Mouse (Mus musculus) kidney, adult 11 months (tissue): ENCODE results near the gene Tubb5.
A peak's percentile ranks its signal among the peaks of the same experiment; 100 is the strongest.

Experiments used
- DNase-seq: peaks from one replicate; pipeline ENCODE4 v3.0.0; 2022

Tubb5 gene

DNA sequence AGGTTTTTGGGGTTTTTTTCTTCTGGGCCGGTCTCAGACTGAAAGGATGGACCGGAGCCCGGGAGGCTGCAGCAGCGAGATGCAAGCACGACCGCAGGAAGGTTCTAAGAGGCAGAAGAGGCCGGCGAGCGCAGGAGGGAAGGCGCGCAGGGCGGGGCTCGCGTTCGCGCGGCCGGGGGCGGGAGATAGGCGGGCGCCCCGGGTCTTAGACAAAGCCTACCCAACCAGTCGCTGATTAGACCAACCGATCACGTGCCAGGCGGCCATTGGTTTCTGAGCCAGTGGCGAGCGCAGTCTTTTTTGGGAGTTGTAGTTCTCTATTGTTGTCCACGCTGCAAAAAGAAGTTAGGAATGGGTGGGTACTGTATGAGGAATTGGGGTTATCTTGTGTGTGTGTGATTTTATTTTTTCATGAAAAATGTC lies at the start of gene Tubb5:
Tubb5 (minus strand) TSS at position 185 of the 423 bp plus-strand sequence.
- DNase-seq: peak; percentile 97

DNA sequence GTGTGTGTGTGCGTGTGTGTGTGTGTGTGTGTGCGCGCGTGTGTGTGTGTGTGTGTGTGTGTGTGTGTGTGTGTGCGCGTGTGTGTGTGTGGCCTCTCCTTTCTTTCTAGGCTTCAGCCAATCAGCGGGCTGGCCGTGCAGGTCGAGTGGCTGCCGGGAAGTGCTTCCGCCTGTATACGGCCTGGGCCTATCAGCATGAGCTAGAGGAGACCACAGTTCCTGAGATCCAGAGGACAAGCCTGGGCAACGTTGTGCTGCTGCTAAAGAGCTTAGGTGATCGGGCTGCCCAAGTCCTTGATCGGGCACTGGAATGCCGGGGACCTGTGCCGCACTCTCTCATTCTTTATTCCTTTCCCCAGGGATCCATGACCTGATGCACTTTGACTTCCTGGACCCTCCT lies 49.6 kb upstream of the Tubb5 start:
- no peak for DNase-seq

DNA sequence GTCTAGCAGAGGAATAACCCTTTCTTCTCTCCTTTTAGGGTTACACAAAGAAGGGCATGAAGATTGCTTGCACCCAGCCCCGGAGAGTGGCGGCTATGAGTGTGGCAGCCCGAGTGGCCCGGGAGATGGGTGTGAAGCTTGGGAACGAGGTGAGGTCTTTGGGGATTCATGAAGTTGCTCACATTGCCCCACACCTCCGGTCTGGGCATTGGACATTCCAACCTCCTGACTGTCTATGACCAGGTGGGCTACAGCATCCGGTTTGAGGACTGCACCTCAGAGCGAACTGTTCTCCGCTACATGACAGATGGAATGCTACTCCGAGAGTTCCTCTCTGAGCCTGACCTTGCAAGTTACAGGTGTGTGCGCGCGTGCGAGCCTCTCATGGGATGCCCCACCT lies 45.7 kb upstream of the Tubb5 start:
- DNase-seq: no peak

DNA sequence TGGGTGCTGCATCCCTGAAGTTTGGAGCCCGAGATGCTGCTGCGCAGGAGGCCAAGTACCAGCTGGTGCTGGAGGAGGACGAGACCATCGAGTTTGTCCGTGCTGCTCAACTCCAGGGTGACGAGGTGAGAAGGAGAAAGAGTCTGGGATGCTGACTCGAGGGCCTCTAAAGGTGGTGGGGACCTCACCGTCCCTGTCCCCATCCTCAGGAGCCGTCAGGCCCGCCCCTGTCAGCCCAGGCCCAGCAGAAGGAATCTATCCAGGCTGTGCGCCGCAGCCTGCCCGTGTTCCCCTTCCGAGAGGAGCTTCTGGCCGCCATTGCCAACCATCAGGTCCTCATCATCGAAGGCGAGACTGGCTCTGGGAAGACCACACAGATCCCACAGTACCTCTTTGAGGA lies 44.8 kb upstream of the Tubb5 start:
- no peak for DNase-seq

DNA sequence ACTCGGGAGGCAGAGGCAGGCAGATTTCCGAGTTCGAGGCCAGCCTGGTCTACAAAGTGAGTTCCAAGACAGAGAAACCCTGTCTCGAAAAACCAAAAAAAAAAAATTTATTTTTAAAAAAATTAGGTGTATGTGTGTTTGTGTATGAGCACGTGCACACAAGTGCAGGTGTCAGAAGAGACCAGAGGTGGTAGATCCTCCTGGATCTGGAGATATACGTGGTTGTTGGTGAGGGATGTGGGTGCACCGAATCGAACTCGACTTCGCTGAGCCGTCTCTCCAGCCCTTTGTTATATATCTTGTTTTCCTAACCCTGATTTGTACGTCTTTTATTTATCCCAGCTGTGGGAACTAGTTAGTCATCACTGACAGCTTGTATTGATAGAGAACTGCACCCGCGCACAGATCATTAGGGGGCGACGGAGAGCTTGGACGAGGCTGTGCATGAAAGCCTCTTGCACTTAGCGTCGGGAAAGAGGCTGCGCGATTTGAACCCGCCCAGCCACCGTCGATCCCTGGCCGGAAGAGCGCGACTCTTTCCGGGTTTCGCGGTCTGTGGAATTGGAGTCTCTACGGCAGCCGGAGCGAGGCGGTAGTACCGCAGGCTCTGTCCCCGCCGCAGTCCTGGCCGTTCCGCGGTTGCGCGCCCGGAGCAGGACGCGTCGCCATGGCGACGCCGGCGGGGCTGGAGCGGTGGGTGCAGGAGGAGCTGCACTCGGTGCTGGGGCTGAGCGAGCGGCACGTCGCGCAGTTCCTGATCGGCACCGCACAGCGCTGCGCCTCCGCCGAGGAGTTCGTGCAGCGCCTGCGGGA lies 41.3 kb upstream of the Tubb5 start, which contains the start of gene Dhx16:
Dhx16 (plus strand) TSS at position 575 of the 813 bp plus-strand sequence.
- DNase-seq: peak; percentile 93

DNA sequence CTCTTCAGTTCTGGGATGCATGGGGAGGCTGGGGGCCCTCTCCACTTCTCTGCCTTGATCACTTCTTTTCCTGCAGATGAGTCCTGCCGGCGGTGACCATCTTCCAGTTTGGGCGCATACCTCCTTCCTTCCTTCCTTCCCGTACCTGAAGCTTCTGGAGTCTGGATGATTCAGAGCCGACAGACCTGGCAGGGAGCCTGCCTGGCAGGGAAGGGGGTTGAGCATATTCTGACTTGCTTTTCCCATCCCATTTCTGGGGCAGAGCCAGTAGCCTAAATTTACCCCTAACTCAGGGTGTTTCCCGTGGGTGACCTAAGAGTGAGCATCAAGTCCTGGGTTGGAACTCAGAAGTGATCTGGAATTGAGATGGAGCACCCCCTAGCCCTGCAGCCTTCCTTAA lies 36.6 kb upstream of the Tubb5 start:
- DNase-seq: peak; percentile 51

DNA sequence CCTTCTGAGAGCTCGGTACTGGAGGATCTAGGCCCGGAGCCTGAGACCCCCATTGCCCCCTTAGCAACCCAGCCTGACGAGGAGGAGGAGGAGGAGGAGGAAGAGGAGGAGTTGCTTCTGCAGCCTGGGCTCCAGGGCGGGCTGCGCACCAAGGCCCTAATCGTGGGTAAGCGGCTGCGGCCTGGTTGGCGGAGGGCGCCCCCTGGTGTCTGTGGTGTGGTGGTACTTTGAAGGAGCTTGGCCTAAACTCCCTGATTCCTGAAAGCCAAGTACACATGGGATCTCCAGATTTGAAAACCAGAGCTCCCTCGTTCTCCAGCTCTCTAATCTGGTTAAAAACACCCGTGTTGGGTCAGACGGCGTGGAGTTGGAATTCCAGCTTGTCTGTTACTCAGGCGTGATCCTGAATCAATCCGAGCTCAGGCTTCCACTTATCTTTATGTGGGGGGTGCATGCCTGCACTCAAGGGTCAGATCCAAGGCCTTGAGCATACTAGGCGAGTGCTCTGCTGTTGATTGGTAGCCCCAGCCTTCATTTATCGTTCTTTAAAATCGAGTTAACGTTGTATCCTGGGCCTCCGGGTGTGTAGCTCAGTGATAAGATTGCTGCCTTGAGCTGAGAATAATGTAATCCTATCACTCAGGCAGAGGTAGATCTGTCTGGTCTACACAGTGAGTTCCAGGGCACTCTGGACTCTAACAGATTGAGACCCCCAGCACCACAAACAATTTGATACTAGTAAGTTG lies 35.8 kb upstream of the Tubb5 start:
- DNase-seq: peak; percentile 76

DNA sequence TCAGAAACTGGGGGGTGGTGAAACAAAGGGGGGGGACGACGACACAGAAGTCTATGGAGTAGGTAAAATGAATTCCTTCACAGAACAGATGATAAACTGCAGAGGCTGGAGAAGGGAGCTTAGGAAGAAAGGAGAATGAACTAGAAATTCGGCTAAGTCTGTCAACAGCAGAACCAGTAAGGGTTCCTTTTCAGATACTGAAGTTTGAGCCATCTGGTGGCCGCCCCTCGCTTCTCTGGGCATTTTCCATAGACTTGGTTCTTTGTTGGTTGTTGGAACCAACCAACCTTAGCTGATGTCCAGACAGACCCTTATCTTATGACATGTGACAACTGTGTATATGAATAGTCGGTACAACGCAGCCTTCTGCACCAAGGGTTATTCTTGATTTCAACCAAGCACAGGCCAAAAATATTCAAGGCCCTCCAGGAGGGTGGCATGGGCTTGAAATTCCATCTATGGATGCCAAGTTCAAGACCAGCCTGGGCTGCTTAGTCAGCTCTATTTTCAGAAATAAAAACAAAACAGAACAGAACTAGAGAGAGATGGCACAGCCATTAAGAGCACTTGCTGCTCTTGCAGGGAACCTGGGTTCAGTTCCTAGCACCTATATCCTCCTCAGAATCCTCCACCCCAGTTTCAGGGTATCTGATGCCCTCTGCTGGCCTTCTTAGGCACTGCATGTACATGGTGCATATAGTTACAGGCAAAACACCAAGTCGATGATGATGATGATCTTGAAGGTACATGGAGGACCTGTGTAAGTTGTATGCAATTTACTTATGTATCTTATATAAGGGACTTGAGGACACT lies 33.0 kb upstream of the Tubb5 start:
- no peak for DNase-seq

DNA sequence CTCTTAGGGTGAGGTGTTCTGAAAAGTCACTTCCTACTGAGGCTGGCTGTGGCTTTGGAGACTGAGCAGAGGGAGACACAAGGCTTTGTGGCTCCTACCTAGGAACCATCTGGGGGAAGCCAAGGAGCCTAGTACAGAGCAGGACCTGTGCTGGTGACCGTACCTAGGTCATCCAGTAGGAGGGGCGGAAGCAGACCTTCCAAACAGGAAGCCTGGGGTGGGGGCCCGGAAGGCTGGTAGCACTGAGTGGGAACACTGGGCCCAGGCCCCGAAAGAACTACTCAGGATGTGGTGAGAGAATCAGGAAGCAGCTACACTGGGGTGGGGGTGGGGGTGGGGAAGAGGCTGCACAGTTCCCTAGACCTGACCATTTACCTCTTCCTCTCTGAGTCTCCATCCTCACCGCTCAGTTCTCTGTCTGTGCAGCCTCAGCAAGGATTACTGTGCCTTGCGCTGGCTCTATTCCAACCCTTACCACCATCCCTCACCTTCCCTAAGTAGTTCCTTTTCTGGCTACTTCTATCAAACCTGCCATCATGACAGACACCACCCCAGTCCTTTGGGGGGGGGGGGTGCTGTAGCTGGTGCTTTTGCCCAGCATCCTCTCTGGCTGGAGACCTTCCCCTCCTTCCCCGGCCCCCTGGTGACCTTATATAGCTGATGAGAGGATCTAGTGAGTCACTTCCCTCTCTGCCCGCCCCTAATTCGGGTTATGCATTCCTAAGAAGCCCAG lies 32.2 kb upstream of the Tubb5 start:
- peak; percentile 69 for DNase-seq

DNA sequence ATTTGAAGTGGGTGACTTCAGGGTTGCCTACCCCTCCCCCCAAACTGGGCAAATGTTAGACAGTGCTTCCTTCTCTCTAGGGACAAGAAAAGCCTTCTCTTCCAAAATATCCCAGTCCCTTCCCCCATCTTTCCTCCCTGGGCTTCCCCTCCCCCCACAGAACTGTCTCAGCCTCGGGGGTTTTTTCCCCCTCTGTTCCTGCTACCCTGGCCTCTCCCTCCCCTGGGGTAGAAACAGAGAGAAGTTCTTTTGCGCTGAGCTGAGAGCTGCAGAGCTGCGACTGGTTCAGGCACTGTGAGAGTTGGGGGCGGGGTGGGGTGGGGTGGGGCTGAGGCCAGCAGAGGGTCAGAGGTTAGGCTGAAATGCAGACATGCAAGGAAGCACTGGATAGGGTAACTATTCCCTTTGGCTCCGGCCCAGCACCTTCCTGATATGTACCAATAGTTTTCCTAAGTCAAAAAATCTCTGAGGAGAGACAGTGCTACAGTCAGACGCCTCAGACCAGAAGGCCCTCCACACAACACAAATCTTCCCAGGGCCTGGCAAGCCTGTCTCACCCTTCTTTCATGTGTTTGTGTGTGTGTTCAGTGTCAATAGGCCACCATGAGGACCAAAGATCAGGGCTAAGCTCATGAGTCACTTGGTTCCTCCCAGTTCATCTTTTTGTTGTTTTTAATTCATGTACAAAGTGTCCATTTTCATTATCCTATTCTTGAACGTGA lies 31.4 kb upstream of the Tubb5 start:
- DNase-seq: no peak

DNA sequence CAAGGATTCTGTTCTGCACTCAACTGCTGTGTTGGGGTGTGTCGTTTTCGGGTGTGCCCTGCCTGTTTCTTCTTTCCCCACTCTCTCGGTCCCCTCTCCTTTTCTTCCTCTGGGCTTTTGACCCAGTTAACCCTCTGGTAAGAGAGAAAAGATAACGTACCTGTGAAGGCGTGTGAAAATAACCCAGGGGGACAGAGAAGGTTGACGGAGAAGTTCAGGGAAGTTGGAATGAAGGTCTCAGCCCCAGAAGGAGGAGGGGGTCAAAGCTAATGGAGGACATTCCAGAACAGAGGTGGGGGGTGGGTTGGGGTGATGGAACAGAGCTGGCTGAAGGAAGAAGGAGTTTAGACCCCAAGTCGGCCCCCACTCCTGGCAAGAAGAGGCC lies 30.8 kb upstream of the Tubb5 start:
- DNase-seq: no peak

DNA sequence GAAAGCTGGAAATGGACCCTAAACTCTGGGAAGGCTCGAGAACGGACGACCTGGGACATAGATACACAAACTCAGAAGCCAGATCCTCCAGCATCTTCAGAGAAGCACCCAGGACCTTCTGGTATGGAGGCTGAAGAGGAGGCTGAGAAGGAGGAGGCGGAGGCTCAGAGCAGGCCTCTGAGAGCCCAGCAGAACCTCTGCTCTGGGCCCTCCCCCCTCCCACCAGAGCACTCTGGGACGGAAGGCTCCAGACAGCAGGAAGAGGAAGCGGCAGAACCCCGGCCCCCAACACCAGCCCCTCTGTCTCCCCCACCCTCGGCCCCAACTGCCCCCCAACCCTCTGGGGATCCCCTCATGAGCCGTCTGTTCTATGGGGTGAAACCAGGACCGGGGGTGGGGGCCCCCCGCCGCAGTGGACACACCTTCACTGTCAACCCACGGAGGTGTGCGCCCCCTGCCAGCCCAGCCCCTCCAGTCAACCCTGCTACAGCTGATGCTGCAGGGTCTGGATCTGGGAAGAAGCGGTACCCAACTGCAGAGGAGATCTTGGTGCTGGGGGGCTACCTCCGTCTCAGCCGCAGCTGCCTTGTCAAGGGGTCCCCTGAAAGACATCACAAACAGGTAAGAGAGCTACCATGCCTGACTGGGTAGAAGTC lies 30.2 kb upstream of the Tubb5 start:
- DNase-seq: no peak

DNA sequence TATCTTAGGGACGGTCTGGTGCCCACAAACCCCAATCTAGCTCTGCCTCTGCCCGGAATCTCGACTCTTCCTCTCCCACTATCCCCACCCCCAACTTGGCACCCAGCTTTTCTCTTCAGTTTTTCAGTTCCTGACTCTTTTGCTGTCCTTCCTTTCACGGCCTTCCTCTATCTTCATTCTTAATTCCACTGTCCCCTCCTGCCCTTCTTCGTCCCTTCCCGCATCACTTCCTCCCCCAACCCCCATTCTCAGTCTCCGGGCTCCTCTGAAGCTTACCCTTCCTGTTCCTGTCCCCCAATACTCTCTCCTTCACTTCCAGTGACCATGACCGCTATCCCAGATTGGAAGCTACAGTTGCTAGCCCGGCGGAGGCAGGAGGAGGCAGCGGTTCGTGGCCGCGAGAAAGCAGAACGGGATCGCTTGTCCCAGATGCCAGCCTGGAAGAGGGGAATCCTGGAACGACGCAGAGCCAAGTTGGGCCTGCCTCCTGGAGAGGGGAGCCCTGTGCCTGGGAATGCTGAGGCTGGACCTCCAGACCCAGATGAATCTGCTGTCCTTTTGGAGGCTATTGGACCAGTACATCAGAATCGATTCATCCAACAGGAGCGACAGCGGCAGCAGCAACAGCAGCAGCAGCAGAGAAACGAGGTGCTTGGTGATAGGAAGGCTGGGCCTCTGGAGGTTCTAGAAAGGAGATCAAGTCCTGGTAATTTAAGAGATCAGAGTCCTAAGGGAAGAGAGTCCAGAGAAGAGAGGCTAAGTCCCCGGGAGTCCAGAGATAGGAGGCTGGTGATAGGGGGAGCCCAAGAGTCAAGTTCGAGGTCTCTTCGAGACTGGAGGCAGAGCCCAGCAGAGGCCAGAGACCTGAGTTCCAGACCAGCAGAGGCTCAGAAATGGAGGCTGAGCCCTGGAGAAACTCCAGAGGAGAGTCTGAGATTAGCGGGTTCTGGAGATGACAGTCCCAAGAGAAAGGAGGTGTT lies 29.1 kb upstream of the Tubb5 start:
- no peak for DNase-seq

DNA sequence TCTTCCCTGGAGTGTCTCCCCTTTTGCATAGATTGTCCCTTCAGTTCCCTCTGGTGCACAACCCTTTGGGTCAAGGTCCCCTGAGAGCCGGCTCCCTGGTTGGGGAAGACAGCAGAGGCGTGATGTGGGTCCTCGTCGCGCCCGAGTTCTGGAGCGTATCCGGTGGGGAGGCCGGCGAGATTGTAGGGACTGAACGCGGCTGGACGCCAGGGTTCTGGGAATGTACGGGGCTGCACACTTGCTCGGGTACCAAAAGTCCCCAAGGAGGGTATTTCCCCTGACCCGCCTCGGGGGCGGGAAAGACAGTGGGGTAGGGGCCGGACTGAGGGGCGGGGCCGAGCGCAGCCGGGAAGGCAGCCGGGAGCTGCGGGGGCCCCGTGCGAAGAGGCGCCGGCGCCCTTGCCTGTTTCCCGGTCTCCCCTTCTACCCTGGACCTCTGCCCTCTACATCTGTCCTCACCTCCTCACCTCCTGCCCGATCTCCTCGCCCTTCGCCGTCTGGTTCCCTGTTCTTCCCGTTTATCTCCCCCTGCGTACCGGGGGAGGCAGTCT lies 28.2 kb upstream of the Tubb5 start:
- DNase-seq: no peak

DNA sequence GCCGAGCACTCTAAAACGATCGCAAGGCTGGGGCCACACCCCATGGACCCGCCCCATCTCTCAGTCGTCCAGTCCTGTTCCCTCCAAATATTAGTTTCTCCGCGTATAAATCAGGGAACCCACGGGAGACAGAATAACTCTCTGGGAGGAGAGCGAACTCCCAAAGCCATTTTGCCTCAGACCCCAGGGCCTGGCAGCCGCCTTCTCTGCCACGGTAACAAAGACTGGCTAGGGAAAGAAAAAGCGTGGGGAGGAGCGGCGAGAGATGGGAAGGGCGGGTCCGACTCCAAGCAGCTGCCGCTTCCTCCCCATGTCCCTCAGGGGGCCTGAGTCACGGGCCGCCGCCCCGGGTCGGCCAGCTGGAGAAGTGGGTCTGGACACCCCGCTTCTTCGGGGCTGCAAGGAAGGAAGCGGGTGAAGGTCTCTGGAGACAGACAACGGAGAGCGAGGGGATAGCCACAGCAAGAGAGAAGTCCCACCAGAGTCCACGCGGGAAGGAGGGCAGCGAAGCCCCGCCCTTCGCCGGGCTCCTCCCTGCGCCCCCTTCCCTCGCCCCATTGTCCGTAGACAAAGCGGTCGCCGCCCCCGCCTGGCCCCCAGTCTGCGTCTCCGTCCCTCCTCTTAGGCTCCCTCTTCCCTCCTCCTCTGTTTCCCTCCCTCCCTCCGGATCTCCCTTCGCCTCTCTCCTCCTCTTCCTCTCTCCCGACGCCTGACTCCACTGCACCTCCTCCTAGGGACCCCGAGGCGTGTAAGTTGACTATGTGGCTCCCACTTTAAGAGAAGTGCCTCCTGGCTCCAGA lies 27.6 kb upstream of the Tubb5 start, which contains the start of gene Ppp1r18:
Ppp1r18 (plus strand) TSS at position 113 of the 800 bp plus-strand sequence.
- peak; percentile 49 for DNase-seq

DNA sequence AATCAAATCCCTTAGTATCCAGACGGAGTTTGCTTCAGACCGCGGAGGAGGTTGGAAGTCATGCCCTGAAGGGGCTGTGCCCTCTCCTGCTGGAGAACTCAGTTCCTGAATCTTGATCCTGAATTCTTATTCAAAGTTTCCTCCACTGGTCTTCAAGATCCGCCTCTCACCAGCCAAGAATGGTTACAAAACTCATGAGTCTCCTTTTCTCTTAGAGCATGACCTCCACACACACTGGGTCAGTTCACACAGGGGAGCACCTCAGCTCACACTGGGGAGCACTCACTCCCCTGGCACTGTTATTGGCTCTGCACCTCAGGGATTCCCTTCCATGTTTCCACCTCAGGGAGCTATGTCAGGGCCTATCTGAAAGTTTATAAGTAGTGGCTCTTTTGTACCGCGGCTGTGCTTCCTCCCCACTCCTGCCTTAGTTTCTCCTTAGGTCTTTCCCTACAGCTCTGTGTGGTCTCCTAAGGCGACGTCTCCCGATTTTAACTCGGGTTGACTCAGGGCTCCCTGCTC lies 26.8 kb upstream of the Tubb5 start:
- DNase-seq: no peak

DNA sequence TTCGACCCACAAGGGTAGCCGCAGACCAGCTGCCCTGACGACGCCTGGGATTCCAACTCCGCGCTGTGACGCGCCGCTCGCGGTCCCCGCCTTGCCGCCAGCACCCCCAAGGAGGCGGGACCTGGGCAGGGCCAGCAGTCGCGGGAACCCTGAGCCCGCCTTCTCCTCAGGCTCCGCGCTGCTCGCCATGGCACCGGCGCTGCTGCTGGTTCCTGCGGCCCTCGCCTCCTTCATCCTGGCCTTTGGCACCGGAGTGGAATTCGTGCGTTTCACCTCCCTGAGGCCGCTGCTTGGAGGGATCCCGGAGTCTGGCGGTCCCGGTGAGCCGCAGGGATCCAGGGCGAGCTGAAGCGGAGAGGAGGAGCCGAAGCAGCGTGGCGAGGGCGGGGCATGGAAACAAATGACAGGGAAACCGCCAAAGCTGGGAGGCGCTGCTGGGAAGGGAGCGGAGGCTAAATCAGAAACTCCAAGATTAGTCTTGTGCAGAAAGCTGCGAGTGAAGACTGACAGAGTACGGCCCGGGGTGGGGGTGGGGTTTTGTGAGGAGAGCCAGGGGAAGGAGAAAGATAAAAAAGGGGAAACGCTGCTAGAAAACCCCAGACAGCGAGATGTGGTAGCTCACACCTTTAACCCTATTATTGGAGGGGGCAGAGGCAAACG lies 23.2 kb upstream of the Tubb5 start, which contains the start of gene Nrm:
Nrm (plus strand) TSS at position 121 of the 660 bp plus-strand sequence.
- DNase-seq: peak; percentile 84

DNA sequence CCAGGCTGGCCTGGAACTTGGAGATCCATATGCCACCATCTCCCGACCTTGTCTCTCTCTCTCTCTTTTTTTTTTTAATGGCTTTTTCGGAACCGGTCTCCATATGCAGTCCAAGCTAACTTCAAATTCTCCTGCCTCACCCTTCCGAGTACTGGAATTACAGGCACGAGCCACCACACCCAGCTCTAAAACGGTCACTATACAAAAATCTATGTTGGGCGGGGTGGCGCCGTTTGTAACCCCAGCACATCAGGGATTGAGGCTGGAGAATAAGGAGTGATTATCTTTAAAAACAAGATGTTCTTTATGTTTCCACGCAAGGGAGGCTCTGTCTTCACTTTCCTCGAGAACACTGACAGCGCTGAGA lies 22.7 kb upstream of the Tubb5 start:
- DNase-seq: no peak
